Mouse (Mus musculus) ES-Bruce4 (cell line): ENCODE measurements around the gene Pttg1. TPM values are rescaled to one million over a fixed set of nuclear protein-coding genes. Genes with fewer than 3 reads are reported as not detected.
A peak's percentile ranks its signal among the peaks of the same experiment; 100 is the strongest.

Experiments
- H3K27ac ChIP-seq: 2 replicates; pipeline ENCODE4 v1.5.1; 2012; ENCODE audit warnings: low read length, inconsistent platforms; ENCODE audit not compliant: insufficient read depth
- H3K27me3 ChIP-seq: 2 replicates; pipeline ENCODE4 v1.6.1; 2012; ENCODE audit warnings: mild to moderate bottlenecking, low read length, inconsistent platforms; ENCODE audit not compliant: control insufficient read depth, poor library complexity, insufficient read depth, severe bottlenecking
- H3K36me3 ChIP-seq: 2 replicates; pipeline ENCODE4 v1.6.1; 2012; ENCODE audit warnings: inconsistent platforms, mild to moderate bottlenecking, low read length, moderate library complexity; ENCODE audit not compliant: control insufficient read depth, poor library complexity, insufficient read depth, severe bottlenecking
- H3K4me1 ChIP-seq: one replicate; pipeline ENCODE4 v1.8.1; 2011; ENCODE audit warnings: low read length; ENCODE audit not compliant: control insufficient read depth, insufficient read depth
- H3K4me3 ChIP-seq: 2 replicates; pipeline ENCODE4 v1.5.1; 2011; ENCODE audit warnings: low read depth, mild to moderate bottlenecking, low read length
- H3K9ac ChIP-seq: 2 replicates; pipeline ENCODE4 v1.6.1; 2012; ENCODE audit warnings: low read depth, mild to moderate bottlenecking, inconsistent platforms; ENCODE audit not compliant: poor library complexity, severe bottlenecking
- H3K9me3 ChIP-seq: replicated peaks from 2 replicates; pipeline ENCODE4 v1.6.1; 2012; ENCODE audit warnings: mild to moderate bottlenecking, low read length, inconsistent platforms; ENCODE audit not compliant: control insufficient read depth, poor library complexity, insufficient read depth, severe bottlenecking
- CTCF ChIP-seq: IDR thresholded peaks from one replicate; pipeline ENCODE4 v1.8.1; 2011; ENCODE audit warnings: low read depth, low read length
- EP300 ChIP-seq: IDR thresholded peaks from 2 replicates; pipeline ENCODE4 v1.6.1; 2011; ENCODE audit warnings: low read depth, low read length; ENCODE audit not compliant: insufficient read depth
- POLR2A ChIP-seq: IDR thresholded peaks from one replicate; pipeline ENCODE4 v1.8.1; 2011; ENCODE audit warnings: low read length; ENCODE audit not compliant: insufficient read depth
- polyA plus RNA-seq: library from polyadenylated mRNA; stranded (reverse); fragments of >200 nt; gene quantifications from 2 replicates; pipeline ENCODE4 v1.2.4, GENCODE M21; 2011; ENCODE audit warnings: low read depth; ENCODE audit not compliant: missing spikeins, insufficient read depth, insufficient read length

The Pttg1 gene
- polyA plus RNA-seq, 1 experiment = 202 TPM

DNA sequence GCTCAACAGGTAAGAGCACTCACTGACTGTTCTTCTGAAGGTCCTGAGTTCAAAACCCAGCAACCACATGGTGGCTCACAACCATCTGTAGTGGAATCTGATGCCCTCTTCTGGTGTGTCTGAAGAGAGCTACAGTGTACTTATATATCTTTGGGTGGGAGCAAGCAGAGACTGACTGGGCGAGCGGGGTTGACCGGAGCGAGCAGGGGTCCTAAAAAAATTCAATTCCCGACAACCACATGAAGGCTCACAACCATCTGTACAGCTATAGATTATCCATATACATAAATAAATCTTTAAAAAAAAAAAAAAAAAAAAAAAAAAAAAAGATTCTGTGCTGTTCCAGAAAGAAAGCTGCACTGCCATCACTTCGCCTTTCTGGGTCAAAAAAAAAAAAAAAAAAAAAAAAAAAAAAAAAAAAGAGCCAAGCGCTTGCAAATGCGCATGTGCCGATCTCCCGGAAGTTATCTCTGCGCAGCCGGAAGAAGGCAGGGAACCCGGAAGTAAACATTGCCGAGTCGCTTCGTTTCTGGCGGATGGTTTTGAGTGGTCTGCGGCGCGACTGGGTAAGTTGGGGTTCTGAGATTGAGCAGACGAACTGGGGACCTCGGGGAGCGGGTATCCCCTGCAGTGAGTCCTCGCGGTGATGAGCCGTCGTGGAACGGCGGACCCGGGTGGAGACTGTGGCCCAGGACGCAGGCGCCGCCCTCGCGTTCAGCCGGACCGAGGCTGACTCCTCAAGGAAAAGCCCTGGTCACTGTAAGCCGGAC lies 7.4 kb upstream of the Pttg1 start, which contains the start of gene Slu7:
TSS of gene Slu7 (plus strand) at position 491 of the 770 bp plus-strand sequence.
- no peak for TF ChIP-seq POLR2A
- no peak for TF ChIP-seq EP300
- Histone ChIP-seq H3K27ac (no peak within 1 kb of the TSS), H3K9me3 (no peaks in the 10 kb centered on the region)

DNA sequence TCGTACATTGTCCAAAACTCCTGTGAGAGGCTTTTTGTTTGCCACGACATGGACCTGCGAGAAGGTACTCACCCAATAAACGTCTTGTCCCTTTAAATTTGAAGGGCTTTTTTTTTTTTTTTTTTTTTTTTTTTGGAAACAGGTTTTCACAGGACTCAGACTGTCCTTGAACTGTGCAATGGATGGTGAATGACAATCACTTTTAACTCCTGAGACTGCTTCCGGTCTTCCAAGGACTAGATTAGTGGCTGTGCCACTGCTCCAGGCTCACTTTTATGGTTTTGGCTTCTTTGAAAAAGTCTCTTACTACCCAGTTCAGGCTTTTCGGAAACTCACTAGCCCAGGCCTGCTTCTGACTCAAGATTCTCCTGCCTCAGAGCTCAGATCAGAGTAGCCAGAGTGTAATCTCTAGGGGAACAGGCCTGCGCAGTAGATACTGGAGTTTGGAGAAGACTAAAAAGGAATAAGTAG lies 398 bp upstream of the Pttg1 start:
- H3K36me3 ChIP-seq = peaks cover 15% of the 10 kb centered on the region
- H3K27me3 ChIP-seq = no peaks in the 10 kb centered on the region
- TF ChIP-seq POLR2A (no peak), EP300 (no peak), CTCF (no peak)
- no peaks in the 10 kb centered on the region for H3K9me3 ChIP-seq
- peak overlapping the region; percentile 54 for H3K9ac ChIP-seq
- peak overlapping the region; percentile 77 for H3K27ac ChIP-seq
- peak overlapping the region; percentile 2; the same call in 1 of the 2 replicates for H3K4me3 ChIP-seq
- H3K4me1 ChIP-seq = no peaks in the 10 kb centered on the region

More for the DNA sequence above, 7.4 kb upstream of the Pttg1 start, which contains the start of gene Slu7:
- no peaks in the 10 kb centered on the region for H3K4me1 ChIP-seq
- no peaks in the 10 kb centered on the region for H3K27me3 ChIP-seq
- H3K4me3 ChIP-seq = peak within 1 kb of the TSS; percentile 90
- H3K9ac ChIP-seq = peak within 1 kb of the TSS; percentile 81
- peaks cover 10% of the 10 kb centered on the region for H3K36me3 ChIP-seq

DNA sequence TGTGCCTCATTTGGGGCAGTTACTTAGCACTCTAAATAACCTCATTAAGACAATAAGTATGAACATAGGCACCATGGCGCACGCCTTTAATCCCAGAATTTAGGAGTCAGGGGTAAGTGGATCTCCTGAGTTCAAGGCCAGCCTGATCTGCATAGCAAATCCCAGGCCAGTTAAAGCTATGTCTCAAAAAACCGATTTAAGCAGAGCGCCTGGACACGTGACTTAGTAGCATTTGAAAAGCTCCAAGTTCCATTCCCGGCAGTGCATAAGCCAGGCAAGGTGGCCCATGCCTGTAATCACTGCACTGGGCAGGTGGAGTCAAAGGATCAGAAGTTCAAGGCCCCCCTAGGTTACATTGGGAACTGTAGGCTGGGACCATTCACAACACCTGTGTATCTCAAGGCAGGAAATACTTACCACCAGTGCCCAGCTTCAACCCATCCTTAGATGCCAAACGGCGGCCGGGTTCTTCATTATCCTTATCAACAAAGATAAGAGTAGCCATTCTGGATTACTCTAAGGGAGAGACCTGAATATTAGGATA lies 813 bp downstream of the Pttg1 start:
- no peaks in the 10 kb centered on the region for H3K9me3 ChIP-seq
- no peaks in the 10 kb centered on the region for H3K4me1 ChIP-seq
- peak overlapping the region; percentile 60 for H3K4me3 ChIP-seq
- no peak overlapping the region for H3K27ac ChIP-seq
- peak overlapping the region; percentile 19 for H3K9ac ChIP-seq
- TF ChIP-seq CTCF (no peak), EP300 (no peak), POLR2A (no peak)
- H3K27me3 ChIP-seq = no peaks in the 10 kb centered on the region
- H3K36me3 ChIP-seq = peaks cover 24% of the 10 kb centered on the region

DNA sequence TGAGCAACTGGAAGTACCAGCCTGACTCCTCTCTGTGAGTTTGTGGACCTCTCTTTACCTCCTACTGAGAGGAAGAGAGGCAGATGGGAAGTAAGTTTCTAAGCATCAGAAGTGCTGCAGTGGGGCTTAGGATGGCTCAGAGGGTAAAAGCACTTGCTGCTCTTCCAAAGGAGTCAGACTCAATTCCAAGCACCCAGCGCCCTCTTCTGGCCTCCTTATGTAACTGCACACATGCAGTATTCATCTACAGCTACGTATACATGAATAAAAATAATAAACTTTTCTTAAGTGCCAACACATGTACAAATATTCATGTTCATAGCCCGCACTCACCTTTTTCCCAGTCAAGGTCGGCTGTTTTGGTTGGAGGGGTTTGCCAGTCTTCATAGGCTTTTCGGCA lies 1.7 kb downstream of the Pttg1 start:
- Histone ChIP-seq H3K4me1 (no peaks in the 10 kb centered on the region), H3K27ac (no peak overlapping the region), H3K9me3 (no peaks in the 10 kb centered on the region), H3K27me3 (no peaks in the 10 kb centered on the region), H3K9ac (no peak overlapping the region), H3K36me3 (peaks cover 25% of the 10 kb centered on the region), H3K4me3 (no peak overlapping the region)
- TF ChIP-seq POLR2A = no peak
- peak; percentile 35 for TF ChIP-seq CTCF

DNA sequence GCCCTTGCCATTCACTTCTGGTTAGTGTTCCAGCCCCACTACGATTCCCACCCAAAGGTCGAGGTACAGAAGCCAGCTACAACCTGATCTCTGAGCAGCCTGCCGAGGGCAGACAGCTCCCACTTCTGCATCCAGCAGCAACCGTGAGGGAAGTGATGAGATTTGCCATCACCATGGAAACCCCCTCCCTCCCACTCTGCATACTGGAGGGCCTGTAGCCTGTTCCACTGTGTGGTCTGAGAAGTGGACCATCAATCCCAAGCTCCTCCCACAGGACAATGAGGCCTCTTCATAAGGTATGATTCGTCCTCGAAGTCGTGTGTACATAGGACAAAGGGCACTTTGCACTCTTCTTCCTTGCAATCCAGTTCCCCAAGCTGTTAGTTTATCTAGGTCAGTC lies 8.8 kb downstream of the Pttg1 start:
- Histone ChIP-seq H3K9me3 (no peaks in the 10 kb centered on the region), H3K4me3 (no peak overlapping the region)

DNA sequence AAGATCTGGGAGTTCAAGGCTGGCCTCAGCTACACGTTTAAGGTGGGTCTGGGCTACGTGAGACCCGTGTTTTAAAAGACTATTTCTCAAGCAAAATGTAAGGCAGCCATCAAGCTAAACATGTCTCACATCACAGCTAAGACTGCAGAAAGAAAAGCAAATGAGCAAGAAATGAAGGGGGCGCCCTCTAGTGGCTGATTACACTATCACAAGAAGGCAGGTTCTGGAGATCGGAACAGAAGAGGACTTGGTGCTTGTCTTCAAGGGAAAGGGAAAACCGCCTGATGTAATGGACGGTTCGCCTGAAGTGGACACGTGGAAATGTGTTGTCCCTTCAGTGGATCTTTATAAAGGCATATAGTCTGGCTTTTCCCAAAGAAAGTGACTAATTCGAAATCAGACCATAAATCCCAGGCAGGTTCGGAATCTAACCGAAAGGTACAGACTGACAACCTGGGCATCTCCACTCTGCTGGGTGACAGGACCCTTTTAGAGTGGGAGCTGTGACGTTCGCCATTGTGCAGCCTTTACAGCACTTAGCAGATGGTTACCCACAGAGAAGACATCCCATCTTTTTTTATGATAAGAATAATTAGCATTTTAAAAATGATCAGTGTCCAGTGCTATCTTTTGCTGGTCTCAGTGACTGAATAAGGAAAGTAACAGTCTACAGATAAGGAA lies 13.1 kb downstream of the Pttg1 start:
- H3K9me3 ChIP-seq = no peaks in the 10 kb centered on the region
- no peak overlapping the region for H3K27ac ChIP-seq
- no peaks in the 10 kb centered on the region for H3K4me1 ChIP-seq
- no peaks in the 10 kb centered on the region for H3K36me3 ChIP-seq
- no peak overlapping the region for H3K9ac ChIP-seq
- no peak overlapping the region for H3K4me3 ChIP-seq
- no peaks in the 10 kb centered on the region for H3K27me3 ChIP-seq
- TF ChIP-seq POLR2A (no peak), CTCF (peak; percentile 21), EP300 (no peak)

More for the DNA sequence above, 8.8 kb downstream of the Pttg1 start:
- Histone ChIP-seq H3K36me3 (peaks cover 12% of the 10 kb centered on the region), H3K27me3 (no peaks in the 10 kb centered on the region), H3K9ac (no peak overlapping the region), H3K27ac (no peak overlapping the region), H3K4me1 (no peaks in the 10 kb centered on the region)
- TF ChIP-seq CTCF = no peak
- no peak for TF ChIP-seq EP300
- TF ChIP-seq POLR2A = no peak
